Mouse (Mus musculus) heart, adult 2 months (tissue): ENCODE measurements around the gene Rpl36al. TPM values are rescaled to one million over a fixed set of nuclear protein-coding genes. Genes with fewer than 3 reads are reported as not detected.

ENCODE experiments used
- DNase-seq, 2 experiments: peaks; one replicate each; pipeline ENCODE4 v3.0.0; 2021
- H3K27ac ChIP-seq: fragments of 200-600 bp; 2 replicates; pipeline ENCODE4 v1.8.1; 2022
- H3K27me3 ChIP-seq: fragments of 200-500 bp; 2 replicates; pipeline ENCODE4 v1.6.1; 2012; ENCODE audit warnings: mild to moderate bottlenecking, low read length, inconsistent platforms, mixed read lengths; ENCODE audit not compliant: control insufficient read depth, insufficient read depth
- H3K36me3 ChIP-seq: fragments of 200-500 bp; 2 replicates; pipeline ENCODE4 v1.6.1; 2012; ENCODE audit warnings: low read length, inconsistent platforms; ENCODE audit not compliant: control insufficient read depth, insufficient read depth
- H3K4me1 ChIP-seq: fragments of 200-500 bp; 2 replicates; pipeline ENCODE4 v1.6.1; 2011; ENCODE audit warnings: low read length; ENCODE audit not compliant: control insufficient read depth, insufficient read depth
- H3K4me3 ChIP-seq: fragments of 200-600 bp; 2 replicates; pipeline ENCODE4 v1.8.1; 2022
- H3K79me2 ChIP-seq: fragments of 200-500 bp; replicated peaks from 2 replicates; pipeline ENCODE4 v1.6.1; 2012; ENCODE audit warnings: mild to moderate bottlenecking, inconsistent platforms, low read length, moderate library complexity, mixed read lengths; ENCODE audit not compliant: control insufficient read depth, insufficient read depth
- H3K9ac ChIP-seq: fragments of 200-500 bp; 2 replicates; pipeline ENCODE4 v1.6.1; 2012; ENCODE audit warnings: low read depth, mild to moderate bottlenecking, control low read depth, inconsistent platforms, low read length, mixed read lengths
- CTCF ChIP-seq: fragments of 200-600 bp; IDR thresholded peaks from 2 replicates; pipeline ENCODE4 v1.8.1; 2022; ENCODE audit warnings: antibody characterized with exemption, mild to moderate bottlenecking, moderate library complexity
- EP300 ChIP-seq: fragments of 200-500 bp; IDR thresholded peaks from 2 replicates; pipeline ENCODE4 v1.6.1; 2011; ENCODE audit warnings: low read depth, low read length, control low read depth; ENCODE audit not compliant: insufficient read depth
- POLR2A ChIP-seq: fragments of 200-500 bp; IDR thresholded peaks from 2 replicates; pipeline ENCODE4 v1.6.1; 2011; ENCODE audit warnings: mild to moderate bottlenecking, low read depth, low read length, control low read depth; ENCODE audit not compliant: insufficient read depth
- WGBS: fragments of 180-500 bp; shearing (Covaris S2); methylation state at CpG from one replicate; pipeline ENCODE4 v1.1.7; 2018; 5-methylcytosine and 5-hydroxymethylcytosine counted together
- intact Hi-C: fragments of 180-260 bp; cut with DNase I; formaldehyde crosslinking; loops from one replicate; pipeline ENCODE4 v1.15.1; 2025
- polyA plus RNA-seq: library from polyadenylated mRNA; depleted of rRNA; stranded (reverse); fragments of >200 nt; gene quantifications from 2 replicates; pipeline ENCODE4 v1.2.3, GENCODE M21; 2012
- total RNA-seq, 2 experiments: library from RNA; stranded (reverse); gene quantifications; 2 replicates each; pipeline ENCODE4 v1.2.3; 2021

Gene Rpl36al
- total and polyA plus RNA-seq, 3 experiments, result 91.2 to 230 (median 196) TPM

GRCm38 (mm10) chr12:69197378-69198163 lies 13.7 kb upstream of the Rpl36al start:
- Histone ChIP-seq H3K36me3 (0 out of 2 replicates have a peak, but pooled peaks cover 3% of the 10 kb centered on the region), H3K4me1 (peaks cover 4% of the 10 kb centered on the region), H3K79me2 (no peaks in the 10 kb centered on the region), H3K4me3 (peak overlapping the region; percentile 98), H3K27me3 (no peaks in the 10 kb centered on the region), H3K9ac (peak overlapping the region; percentile 94), H3K27ac (peak overlapping the region; percentile 85)
- DNase-seq, result peak; percentile 70 to 77
- under 1% methylated on average over 94 of the region's 94 CpGs for WGBS
- intact Hi-C loops, result loop anchor here (5.0 kb wide), 2 partner anchors 45 to 100 kb away; partner anchors contain the start of genes Klhdc1 and Klhdc2
- TF ChIP-seq POLR2A (no peak), EP300 (no peak), CTCF (no peak)

GRCm38 (mm10) chr12:69196444-69197377 lies 12.8 kb upstream of the Rpl36al start, which contains the start of gene Gm49383:
Gm49383 (minus strand) TSS chr12:69197104.
- H3K36me3 ChIP-seq, result 0 out of 2 replicates have a peak, but pooled peaks cover 3% of the 10 kb centered on the region

DNA sequence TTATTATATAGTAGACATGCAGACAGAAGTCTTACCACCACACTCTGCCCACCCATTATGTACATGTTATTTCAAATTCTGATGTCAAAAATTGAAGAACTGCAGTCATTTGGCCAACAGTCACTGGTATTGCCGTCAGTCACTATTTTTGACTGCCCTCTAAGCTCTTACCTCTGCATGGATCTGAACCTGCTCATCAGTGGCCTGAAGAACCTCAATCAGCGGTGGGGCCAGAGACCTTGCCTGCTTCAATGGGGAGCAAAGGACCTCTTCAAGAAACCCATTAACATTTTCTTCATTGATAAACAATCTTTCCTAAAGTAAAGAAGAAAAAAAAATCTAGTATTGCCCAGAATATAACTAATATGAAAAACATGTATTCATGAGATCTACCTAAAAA lies 8.8 kb upstream of the Rpl36al start:
- intact Hi-C loops, result no loop called here
- no peak for TF ChIP-seq POLR2A
- Histone ChIP-seq H3K36me3 (no peaks in the 10 kb centered on the region), H3K27ac (no peak overlapping the region), H3K4me3 (no peak overlapping the region), H3K9ac (no peak overlapping the region), H3K79me2 (no peaks in the 10 kb centered on the region), H3K4me1 (no peaks in the 10 kb centered on the region), H3K27me3 (no peaks in the 10 kb centered on the region)
- WGBS, result 89% methylated on average over 2 of the region's 2 CpGs
- no peak for DNase-seq

More at GRCm38 (mm10) chr12:69196444-69197377, 12.8 kb upstream of the Rpl36al start, which contains the start of gene Gm49383:
- H3K4me3 ChIP-seq, result peak within 1 kb of the TSS; percentile 98
- peak within 1 kb of the TSS; percentile 85 for H3K27ac ChIP-seq
- peak within 1 kb of the TSS; percentile 94 for H3K9ac ChIP-seq
- no peaks in the 10 kb centered on the region for H3K27me3 ChIP-seq
- peaks cover 4% of the 10 kb centered on the region for H3K4me1 ChIP-seq
- WGBS, result under 1% methylated on average over 75 of the region's 75 CpGs
- TF ChIP-seq EP300 (no peak), POLR2A (peak; percentile 64; the same call in 1 of the 2 replicates), CTCF (no peak)
- DNase-seq, result peak; percentile 82 to 83
- H3K79me2 ChIP-seq, result no peaks in the 10 kb centered on the region
- intact Hi-C loops, result loop anchor here (5.0 kb wide), 2 partner anchors 46 to 101 kb away; partner anchors contain the start of genes Klhdc1 and Klhdc2

GRCm38 (mm10) chr12:69191396-69191795 lies 7.5 kb upstream of the Rpl36al start:
- Histone ChIP-seq H3K79me2 (no peaks in the 10 kb centered on the region), H3K36me3 (peaks cover 7% of the 10 kb centered on the region), H3K9ac (no peak overlapping the region), H3K4me1 (peaks cover 3% of the 10 kb centered on the region), H3K4me3 (no peak overlapping the region), H3K27me3 (no peaks in the 10 kb centered on the region), H3K27ac (no peak overlapping the region)
- no peak for TF ChIP-seq EP300
- TF ChIP-seq POLR2A, result no peak
- TF ChIP-seq CTCF, result no peak
- intact Hi-C loops, result no loop called here
- 90% methylated on average over 5 of the region's 5 CpGs for WGBS
- DNase-seq, result no peak

DNA sequence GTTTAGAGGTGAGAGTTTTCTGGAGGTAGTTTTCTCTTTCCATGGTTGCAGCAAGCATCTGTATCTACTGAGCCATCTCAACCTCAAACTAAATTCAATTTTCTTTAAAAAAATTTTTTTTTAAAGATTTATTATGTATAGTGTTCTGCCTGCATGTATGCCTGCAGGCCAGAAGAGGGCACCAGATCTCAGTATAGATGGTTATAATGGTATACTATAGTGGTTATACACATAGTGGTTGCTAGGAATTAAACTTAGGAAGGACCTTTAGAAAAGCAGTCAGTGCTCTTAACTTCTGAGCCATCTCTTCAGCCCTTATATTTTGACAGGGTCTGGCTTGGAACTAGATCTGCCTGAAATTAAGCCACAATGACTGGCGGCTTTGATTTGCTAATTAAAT lies 6.6 kb upstream of the Rpl36al start:
- Histone ChIP-seq H3K79me2 (no peaks in the 10 kb centered on the region), H3K4me3 (no peak overlapping the region), H3K4me1 (peaks cover 3% of the 10 kb centered on the region), H3K27ac (no peak overlapping the region), H3K27me3 (no peaks in the 10 kb centered on the region), H3K9ac (no peak overlapping the region), H3K36me3 (peaks cover 10% of the 10 kb centered on the region)
- 100% methylated on average over 1 of the region's 1 CpGs for WGBS
- TF ChIP-seq CTCF, result peak; percentile 71
- TF ChIP-seq POLR2A, result no peak
- no peak for DNase-seq
- intact Hi-C loops, result no loop called here
